Mouse (Mus musculus): ENCODE results near the gene Fbl.
A peak's percentile ranks its signal among the peaks of the same experiment; 100 is the strongest.
"Not testable (repeated sequence)": the region's sequence is repeated elsewhere in the genome, so short reads cannot be mapped to it uniquely, and the experiment has no call there.

The Fbl gene

GRCm38 (mm10) chr7:28169489-28170422, at the start of gene Fbl:
TSS of gene Fbl (plus strand) at chr7:28169710.
- peak; percentile 81 for DNase-seq

GRCm38 (mm10) chr7:28129166-28129565, 40.3 kb upstream of the Fbl start, which contains the start of gene 9530053A07Rik:
TSS of gene 9530053A07Rik (plus strand) at chr7:28129466.
- no peak for DNase-seq

DNA sequence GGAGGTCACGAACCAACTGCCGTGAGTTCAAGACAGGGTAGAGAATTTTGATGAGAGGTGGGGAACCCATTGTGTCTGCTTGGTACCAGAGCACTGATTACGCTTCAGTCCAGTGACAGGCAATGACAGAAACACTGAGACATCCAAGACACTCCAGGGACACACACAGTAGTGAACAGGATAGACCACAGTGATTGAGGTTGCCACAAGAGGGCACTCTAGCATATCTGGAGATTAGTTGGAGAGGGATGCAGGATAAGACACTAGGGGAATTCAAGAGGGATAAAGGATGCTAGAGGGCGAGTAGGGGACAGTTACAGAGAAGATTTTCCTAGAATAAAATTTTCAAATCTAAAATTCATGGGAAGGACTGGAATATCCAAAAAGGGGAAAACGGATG, 31.9 kb upstream of the Fbl start:
- DNase-seq = peak; percentile 17

DNA sequence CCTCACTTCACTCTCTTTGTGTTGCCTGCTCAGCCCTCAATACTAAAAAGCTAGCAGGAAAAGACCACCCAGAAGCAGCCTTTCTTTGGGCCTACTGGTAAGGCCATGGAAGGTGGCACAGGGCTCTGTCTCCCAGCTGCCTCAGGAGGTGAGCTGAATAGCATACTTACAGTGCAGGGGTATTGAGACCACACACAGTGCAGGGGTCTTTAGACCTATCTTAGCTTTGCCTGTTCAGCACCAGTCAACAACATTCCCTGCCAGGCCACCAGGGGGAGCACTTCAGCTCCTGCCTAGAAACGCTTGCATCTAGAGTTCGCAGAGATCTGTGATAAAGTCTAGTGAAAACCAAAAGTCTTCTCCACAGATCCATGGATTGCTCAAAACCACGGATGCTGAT, 21.2 kb upstream of the Fbl start:
- peak; percentile 54 for DNase-seq

DNA sequence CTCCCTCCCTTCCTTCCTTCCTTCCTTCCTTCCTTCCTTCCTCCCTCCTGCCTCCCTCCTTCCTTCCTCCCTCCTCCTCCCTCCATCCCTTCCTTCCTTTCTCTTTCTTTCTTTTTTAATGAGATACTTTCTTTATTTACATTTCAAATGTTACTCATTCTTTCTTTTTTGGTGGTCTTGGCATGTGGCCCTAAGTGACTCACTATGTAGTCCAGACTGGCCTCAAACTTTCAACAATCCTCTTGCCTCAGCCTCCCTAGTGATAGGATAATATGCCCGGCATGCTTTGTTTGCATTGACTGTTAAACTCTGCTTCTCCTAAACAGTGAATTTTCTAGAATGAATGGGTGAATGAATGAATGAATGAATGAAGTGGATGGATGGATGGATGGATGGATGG, 19.7 kb upstream of the Fbl start:
- DNase-seq = no peak

- no peak for DNase-seq
Observed at GRCm38 (mm10) chr7:28151584-28152221, 17.8 kb upstream of the Fbl start.

DNA sequence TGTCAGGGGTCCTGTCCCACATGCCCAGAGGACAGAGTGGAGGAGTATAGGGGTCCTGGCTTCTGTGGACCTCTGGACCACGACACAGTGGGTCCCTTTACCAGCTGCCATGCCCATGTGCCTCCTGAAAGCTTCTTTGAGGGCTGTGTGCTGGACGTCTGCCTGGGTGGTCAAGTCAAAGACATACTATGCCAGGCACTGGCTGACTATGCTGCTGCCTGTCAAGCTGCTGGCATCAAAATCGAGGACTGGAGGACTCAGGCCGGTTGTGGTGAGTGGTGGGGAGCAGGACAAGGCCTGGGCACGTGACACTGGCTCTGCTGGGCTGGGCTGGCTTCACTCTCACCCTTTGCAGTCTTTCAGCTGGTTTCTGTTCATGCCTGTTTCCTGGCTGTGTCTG, 15.9 kb upstream of the Fbl start:
- not testable (repeated sequence) for DNase-seq

GRCm38 (mm10) chr7:28159292-28159691, 10.2 kb upstream of the Fbl start:
- DNase-seq = no peak

GRCm38 (mm10) chr7:28159893-28160292, 9.6 kb upstream of the Fbl start:
- no peak for DNase-seq

DNA sequence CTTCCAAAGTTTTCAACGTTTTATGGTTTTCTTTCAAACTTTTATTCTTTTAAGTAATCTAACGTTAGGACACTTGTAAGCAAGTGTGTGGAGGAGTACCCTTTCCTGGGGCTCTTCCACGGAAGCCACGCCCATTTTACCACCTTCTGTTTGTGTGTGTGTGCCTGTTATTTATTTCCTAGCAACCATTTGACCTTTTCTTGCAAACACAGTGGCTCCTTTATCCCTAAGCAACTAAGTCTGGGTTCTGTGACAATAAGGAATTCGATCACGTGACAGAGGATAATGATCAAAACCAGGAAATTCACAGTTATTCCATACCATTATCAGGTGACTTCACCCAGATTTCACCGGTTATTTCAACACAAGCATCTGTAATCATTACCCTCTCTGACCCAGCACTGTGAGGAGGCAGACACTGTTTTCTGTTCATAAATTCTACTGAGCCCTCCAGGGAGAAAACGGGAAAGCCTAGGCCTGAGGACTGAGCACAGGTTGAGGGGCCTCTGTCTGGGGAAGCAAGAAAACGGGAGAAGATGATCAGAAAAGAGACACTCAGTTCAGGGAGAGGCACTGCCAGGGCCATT, 8.3 kb upstream of the Fbl start:
- no peak for DNase-seq

DNA sequence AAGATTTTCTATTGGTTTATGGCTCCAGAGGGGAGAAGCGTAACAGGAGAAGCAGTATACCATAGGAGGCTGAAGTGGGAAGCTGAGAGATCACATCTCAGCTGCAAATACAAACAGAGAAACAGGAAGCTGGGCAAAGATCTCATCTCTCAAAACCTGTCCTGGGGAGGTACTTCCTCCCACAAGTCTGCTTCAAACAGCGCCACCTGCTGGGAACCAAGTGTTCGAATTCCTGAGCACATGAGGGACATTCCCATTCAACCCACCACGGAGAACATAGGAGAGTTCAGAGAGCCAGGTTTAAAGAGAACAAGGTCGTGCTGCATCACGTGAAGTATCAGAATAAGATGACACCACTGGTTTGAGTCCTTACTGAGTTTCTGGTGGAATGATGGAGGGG, 4.1 kb upstream of the Fbl start:
- DNase-seq = no peak

GRCm38 (mm10) chr7:28168320-28169115, 992 bp upstream of the Fbl start:
- peak; percentile 46 for DNase-seq

GRCm38 (mm10) chr7:28175358-28175757, 5.8 kb downstream of the Fbl start:
- DNase-seq = no peak

GRCm38 (mm10) chr7:28179228-28179627, 9.7 kb downstream of the Fbl start, which contains the start of gene Dyrk1b:
TSS of gene Dyrk1b (plus strand) at chr7:28179469.
- peak; percentile 92 for DNase-seq

DNA sequence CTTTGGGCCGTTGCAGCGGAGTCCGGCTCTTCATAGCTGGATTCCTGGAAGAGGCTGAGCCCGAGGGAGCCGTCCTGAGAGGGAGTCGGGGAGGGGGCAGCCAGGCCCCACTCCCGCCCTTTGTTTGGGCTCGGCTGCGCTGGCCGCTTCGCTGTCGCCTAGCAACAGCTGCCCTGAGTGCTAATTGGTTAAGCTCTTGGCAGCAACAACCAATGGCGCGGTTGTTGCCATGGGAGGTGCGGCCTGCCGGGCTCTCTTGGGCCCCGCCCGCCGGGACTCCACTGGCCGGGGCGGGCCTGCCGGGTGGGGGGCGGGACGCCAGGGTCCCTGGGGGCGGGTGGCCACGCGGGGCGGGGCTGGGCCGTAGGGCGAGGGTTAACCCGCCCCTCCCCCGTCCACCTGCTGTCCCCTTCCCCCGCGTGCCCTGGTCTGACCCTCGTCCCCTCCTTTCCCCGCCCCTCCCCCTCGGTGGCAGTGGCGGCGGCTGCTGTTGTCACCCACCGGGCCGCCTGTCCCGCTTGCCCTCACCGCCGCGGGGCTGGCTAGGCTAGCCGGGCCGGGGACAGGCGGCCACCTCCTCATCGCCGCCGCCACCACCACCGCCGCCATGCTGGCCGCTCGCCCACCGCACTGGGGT, 10.3 kb downstream of the Fbl start:
- peak; percentile 88 for DNase-seq

GRCm38 (mm10) chr7:28180890-28181289, 11.4 kb downstream of the Fbl start:
- no peak for DNase-seq

DNA sequence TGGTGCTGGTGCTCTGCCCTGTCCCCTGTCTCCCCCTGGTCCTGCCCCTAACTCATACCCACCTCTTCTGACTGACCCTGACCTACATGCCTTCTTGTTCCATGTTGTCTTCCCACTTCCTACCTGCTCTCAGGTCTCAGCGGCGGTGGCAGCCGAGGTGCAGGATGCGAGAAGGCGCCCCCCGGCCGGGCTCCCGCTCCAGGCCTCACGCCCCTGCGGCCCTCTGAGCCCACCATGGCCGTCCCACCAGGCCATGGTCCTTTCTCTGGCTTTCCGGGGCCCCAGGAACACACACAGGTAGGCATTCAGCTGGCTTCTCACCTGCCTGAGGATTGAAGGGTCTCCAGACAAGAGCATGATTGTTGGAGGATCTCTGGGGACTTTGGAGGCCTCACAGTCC, 11.9 kb downstream of the Fbl start:
- DNase-seq = no peak

- peak; percentile 32 for DNase-seq
Observed at GRCm38 (mm10) chr7:28182320-28182719, 12.8 kb downstream of the Fbl start.

- DNase-seq = no peak
Observed at GRCm38 (mm10) chr7:28185884-28186283, 16.4 kb downstream of the Fbl start.

DNA sequence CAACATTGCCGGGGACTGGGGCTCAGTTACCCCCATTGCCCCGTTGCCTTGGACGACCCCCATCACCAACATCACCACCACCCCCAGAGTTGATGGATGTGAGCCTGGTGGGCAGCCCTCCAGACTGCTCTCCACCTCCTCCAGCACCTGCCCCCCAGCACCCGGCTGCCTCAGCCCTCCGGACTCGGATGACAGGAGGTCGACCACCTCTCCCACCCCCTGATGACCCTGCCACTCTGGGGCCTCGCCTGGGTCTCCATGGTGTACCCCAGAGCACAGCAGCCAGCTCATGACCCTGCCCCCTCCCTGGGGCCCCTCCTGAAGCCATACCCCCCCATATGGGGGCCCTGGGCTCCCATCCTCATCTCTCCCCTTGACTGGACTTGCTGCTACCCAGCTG, 17.1 kb downstream of the Fbl start:
- no peak for DNase-seq

GRCm38 (mm10) chr7:28191489-28191888, 22.0 kb downstream of the Fbl start:
- DNase-seq = no peak

- no peak for DNase-seq
Observed at GRCm38 (mm10) chr7:28191903-28192302, 22.4 kb downstream of the Fbl start.
